Mouse (Mus musculus): Measurements from ENCODE around the gene Gp5. TPM values are rescaled to one million over a fixed set of nuclear protein-coding genes. Genes with fewer than 3 reads are reported as not detected.

Gene Gp5
- polyA plus RNA-seq, 1 experiment from 2014 or later, result 2.4 TPM

- H3K9me3 ChIP-seq (ENCODE audit: control insufficient read depth, low read length), result no peaks in the 10 kb centered on the region
- H3K4me2 ChIP-seq (replicated peaks; ENCODE audit: low read depth, low read length), result no peak overlapping the region
- H3K27ac ChIP-seq (ENCODE audit: low read depth, low read length), result no peak overlapping the region
- DNase-seq (ENCODE audit: low spot score) (no peak), ATAC-seq (ENCODE audit: low FRiP score) (no peak)
- H3K9ac ChIP-seq (ENCODE audit: low read depth, low read length), result no peak overlapping the region
- no peaks in the 10 kb centered on the region for H3K36me3 ChIP-seq (ENCODE audit: control insufficient read depth, insufficient read depth, low read length)
- no peak overlapping the region for H3K4me3 ChIP-seq (ENCODE audit: low read depth, low read length)
- H3K27me3 ChIP-seq (ENCODE audit: control insufficient read depth, insufficient read depth, low read length), result peaks cover 41% of the 10 kb centered on the region
- peaks cover 15% of the 10 kb centered on the region for H3K4me1 ChIP-seq (replicated peaks; ENCODE audit: control insufficient read depth, insufficient read depth, low read length)
- WGBS, result 89% methylated on average over 4 of the region's 4 CpGs
Observed at GRCm38 (mm10) chr16:30306102-30306501, 4.5 kb downstream of the Gp5 start.

GRCm38 (mm10) chr16:30304236-30304635 lies 6.3 kb downstream of the Gp5 start:
- Histone ChIP-seq H3K9ac (ENCODE audit: low read depth, low read length) (no peak overlapping the region), H3K4me1 (replicated peaks; ENCODE audit: control insufficient read depth, insufficient read depth, low read length) (peaks cover 11% of the 10 kb centered on the region), H3K4me3 (ENCODE audit: low read depth, low read length) (no peak overlapping the region), H3K27me3 (ENCODE audit: control insufficient read depth, insufficient read depth, low read length) (peaks cover 26% of the 10 kb centered on the region), H3K27ac (ENCODE audit: low read depth, low read length) (no peak overlapping the region), H3K36me3 (ENCODE audit: control insufficient read depth, insufficient read depth, low read length) (no peaks in the 10 kb centered on the region), H3K9me3 (ENCODE audit: control insufficient read depth, low read length) (no peaks in the 10 kb centered on the region), H3K4me2 (replicated peaks; ENCODE audit: low read depth, low read length) (no peak overlapping the region)
- no peak for ATAC-seq (ENCODE audit: low FRiP score)
- 81% methylated on average over 5 of the region's 5 CpGs for WGBS
- no peak for DNase-seq (ENCODE audit: low spot score)

GRCm38 (mm10) chr16:30303411-30303810 lies 7.2 kb downstream of the Gp5 start:
- DNase-seq (ENCODE audit: low spot score), result no peak
- no peak overlapping the region for H3K4me3 ChIP-seq (ENCODE audit: low read depth, low read length)
- peaks cover 19% of the 10 kb centered on the region for H3K27me3 ChIP-seq (ENCODE audit: control insufficient read depth, insufficient read depth, low read length)
- H3K4me1 ChIP-seq (replicated peaks; ENCODE audit: control insufficient read depth, insufficient read depth, low read length), result peaks cover 6% of the 10 kb centered on the region
- H3K4me2 ChIP-seq (replicated peaks; ENCODE audit: low read depth, low read length), result no peak overlapping the region
- H3K9ac ChIP-seq (ENCODE audit: low read depth, low read length), result no peak overlapping the region
- no peaks in the 10 kb centered on the region for H3K9me3 ChIP-seq (ENCODE audit: control insufficient read depth, low read length)
- no peak overlapping the region for H3K27ac ChIP-seq (ENCODE audit: low read depth, low read length)
- no peak for ATAC-seq (ENCODE audit: low FRiP score)
- WGBS, result 84% methylated on average over 2 of the region's 2 CpGs
- H3K36me3 ChIP-seq (ENCODE audit: control insufficient read depth, insufficient read depth, low read length), result no peaks in the 10 kb centered on the region

- 84% methylated on average over 6 of the region's 6 CpGs for WGBS
- H3K4me3 ChIP-seq (ENCODE audit: low read depth, low read length), result no peak overlapping the region
- no peaks in the 10 kb centered on the region for H3K9me3 ChIP-seq (ENCODE audit: control insufficient read depth, low read length)
- H3K4me2 ChIP-seq (replicated peaks; ENCODE audit: low read depth, low read length), result no peak overlapping the region
- no peak overlapping the region for H3K9ac ChIP-seq (ENCODE audit: low read depth, low read length)
- ATAC-seq (ENCODE audit: low FRiP score) (no peak), DNase-seq (ENCODE audit: low spot score) (no peak)
- no peaks in the 10 kb centered on the region for H3K36me3 ChIP-seq (ENCODE audit: control insufficient read depth, insufficient read depth, low read length)
- no peak overlapping the region for H3K27ac ChIP-seq (ENCODE audit: low read depth, low read length)
- peaks cover 12% of the 10 kb centered on the region for H3K27me3 ChIP-seq (ENCODE audit: control insufficient read depth, insufficient read depth, low read length)
- H3K4me1 ChIP-seq (replicated peaks; ENCODE audit: control insufficient read depth, insufficient read depth, low read length), result no peaks in the 10 kb centered on the region; the same call in 1 of the 2 replicates
Observed at GRCm38 (mm10) chr16:30302686-30303085, 7.9 kb downstream of the Gp5 start.

- Histone ChIP-seq H3K27me3 (ENCODE audit: control insufficient read depth, insufficient read depth, low read length) (no peaks in the 10 kb centered on the region), H3K9me3 (ENCODE audit: control insufficient read depth, low read length) (no peaks in the 10 kb centered on the region), H3K27ac (ENCODE audit: low read depth, low read length) (no peak overlapping the region), H3K4me2 (replicated peaks; ENCODE audit: low read depth, low read length) (no peak overlapping the region), H3K4me3 (ENCODE audit: low read depth, low read length) (no peak overlapping the region), H3K36me3 (ENCODE audit: control insufficient read depth, insufficient read depth, low read length) (no peaks in the 10 kb centered on the region), H3K9ac (ENCODE audit: low read depth, low read length) (no peak overlapping the region), H3K4me1 (replicated peaks; ENCODE audit: control insufficient read depth, insufficient read depth, low read length) (no peaks in the 10 kb centered on the region)
- WGBS, result 76% methylated on average over 10 of the region's 10 CpGs
- DNase-seq (ENCODE audit: low spot score) (no peak), ATAC-seq (ENCODE audit: low FRiP score) (no peak)
Observed at GRCm38 (mm10) chr16:30299711-30300277, 10.8 kb downstream of the Gp5 start.

- H3K4me3 ChIP-seq (ENCODE audit: low read depth, low read length), result no peak overlapping the region
- WGBS, result 91% methylated on average over 7 of the region's 7 CpGs
- no peaks in the 10 kb centered on the region for H3K27me3 ChIP-seq (ENCODE audit: control insufficient read depth, insufficient read depth, low read length)
- no peak overlapping the region for H3K27ac ChIP-seq (ENCODE audit: low read depth, low read length)
- H3K36me3 ChIP-seq (ENCODE audit: control insufficient read depth, insufficient read depth, low read length), result no peaks in the 10 kb centered on the region
- H3K9ac ChIP-seq (ENCODE audit: low read depth, low read length), result no peak overlapping the region
- H3K4me1 ChIP-seq (replicated peaks; ENCODE audit: control insufficient read depth, insufficient read depth, low read length), result no peaks in the 10 kb centered on the region
- no peak overlapping the region for H3K4me2 ChIP-seq (replicated peaks; ENCODE audit: low read depth, low read length)
- no peak for DNase-seq (ENCODE audit: low spot score)
- ATAC-seq (ENCODE audit: low FRiP score), result no peak
- H3K9me3 ChIP-seq (ENCODE audit: control insufficient read depth, low read length), result no peaks in the 10 kb centered on the region
Observed at GRCm38 (mm10) chr16:30297450-30297849, 13.1 kb downstream of the Gp5 start.

- Histone ChIP-seq H3K36me3 (ENCODE audit: control insufficient read depth, insufficient read depth, low read length) (no peaks in the 10 kb centered on the region), H3K27ac (ENCODE audit: low read depth, low read length) (no peak overlapping the region), H3K9me3 (ENCODE audit: control insufficient read depth, low read length) (no peaks in the 10 kb centered on the region), H3K4me3 (ENCODE audit: low read depth, low read length) (no peak overlapping the region), H3K4me2 (replicated peaks; ENCODE audit: low read depth, low read length) (no peak overlapping the region), H3K27me3 (ENCODE audit: control insufficient read depth, insufficient read depth, low read length) (no peaks in the 10 kb centered on the region), H3K4me1 (replicated peaks; ENCODE audit: control insufficient read depth, insufficient read depth, low read length) (no peaks in the 10 kb centered on the region), H3K9ac (ENCODE audit: low read depth, low read length) (no peak overlapping the region)
- ATAC-seq (ENCODE audit: low FRiP score) (no peak), DNase-seq (ENCODE audit: low spot score) (no peak)
- 88% methylated on average over 11 of the region's 11 CpGs for WGBS
Observed at GRCm38 (mm10) chr16:30296601-30297275, 13.8 kb downstream of the Gp5 start.

GRCm38 (mm10) chr16:30295106-30295505 lies 15.5 kb downstream of the Gp5 start:
- ATAC-seq (ENCODE audit: low FRiP score), result no peak
- no peaks in the 10 kb centered on the region for H3K36me3 ChIP-seq (ENCODE audit: control insufficient read depth, insufficient read depth, low read length)
- H3K27ac ChIP-seq (ENCODE audit: low read depth, low read length), result no peak overlapping the region
- no peak overlapping the region for H3K9ac ChIP-seq (ENCODE audit: low read depth, low read length)
- no peaks in the 10 kb centered on the region for H3K9me3 ChIP-seq (ENCODE audit: control insufficient read depth, low read length)
- no peaks in the 10 kb centered on the region for H3K27me3 ChIP-seq (ENCODE audit: control insufficient read depth, insufficient read depth, low read length)
- H3K4me1 ChIP-seq (replicated peaks; ENCODE audit: control insufficient read depth, insufficient read depth, low read length), result no peaks in the 10 kb centered on the region
- H3K4me2 ChIP-seq (replicated peaks; ENCODE audit: low read depth, low read length), result no peak overlapping the region
- WGBS, result 91% methylated on average over 7 of the region's 7 CpGs
- no peak overlapping the region for H3K4me3 ChIP-seq (ENCODE audit: low read depth, low read length)
- no peak for DNase-seq (ENCODE audit: low spot score)

GRCm38 (mm10) chr16:30290436-30290835 lies 20.1 kb downstream of the Gp5 start:
- H3K27me3 ChIP-seq (ENCODE audit: control insufficient read depth, insufficient read depth, low read length), result no peaks in the 10 kb centered on the region
- no peaks in the 10 kb centered on the region for H3K4me1 ChIP-seq (replicated peaks; ENCODE audit: control insufficient read depth, insufficient read depth, low read length)
- H3K4me3 ChIP-seq (ENCODE audit: low read depth, low read length), result no peak overlapping the region
- no peak overlapping the region for H3K9ac ChIP-seq (ENCODE audit: low read depth, low read length)
- H3K27ac ChIP-seq (ENCODE audit: low read depth, low read length), result no peak overlapping the region
- H3K36me3 ChIP-seq (ENCODE audit: control insufficient read depth, insufficient read depth, low read length), result no peaks in the 10 kb centered on the region
- no peaks in the 10 kb centered on the region for H3K9me3 ChIP-seq (ENCODE audit: control insufficient read depth, low read length)
- DNase-seq (ENCODE audit: low spot score) (no peak), ATAC-seq (ENCODE audit: low FRiP score) (no peak)
- 75% methylated on average over 6 of the region's 6 CpGs for WGBS
- H3K4me2 ChIP-seq (replicated peaks; ENCODE audit: low read depth, low read length), result no peak overlapping the region

Data from hindbrain, embryonic 11.5 days (tissue).